Comparison of ENCODE assay signal across 8 mouse cellular contexts in the genomic region with DNA sequence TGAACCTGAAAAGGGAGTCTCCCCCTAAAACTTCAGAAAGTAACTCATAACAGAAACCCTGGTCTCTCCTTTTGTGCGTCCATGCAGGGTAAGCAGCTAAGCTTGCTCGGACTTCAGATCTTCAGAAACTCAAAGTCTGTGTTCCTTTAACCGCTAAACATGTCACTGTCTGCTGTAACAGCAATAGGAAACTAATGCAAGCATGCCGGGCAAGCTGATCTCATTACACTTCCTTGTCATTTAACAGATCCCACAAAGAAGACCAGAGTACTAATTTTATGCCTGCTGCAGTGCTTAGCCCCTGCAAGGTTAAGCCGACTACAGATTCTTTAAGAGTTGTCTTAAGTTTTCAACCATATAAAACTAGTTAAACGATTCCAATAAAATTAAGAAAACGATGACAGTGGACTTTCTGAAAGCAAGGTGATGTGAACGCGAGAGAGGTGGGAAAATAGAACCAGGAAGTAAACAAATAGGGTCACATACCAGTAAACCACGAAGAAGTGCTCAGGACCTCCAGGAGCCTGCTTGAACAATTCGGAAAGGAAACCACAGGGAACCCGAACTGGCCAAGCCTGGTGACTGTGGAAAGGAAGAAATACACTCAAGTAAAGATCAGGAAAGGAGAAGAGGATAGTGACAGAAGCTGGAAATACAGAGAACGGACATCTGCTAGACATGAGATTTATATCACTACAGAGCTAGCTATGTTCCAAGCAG. TPM values are rescaled to one million over a fixed set of nuclear protein-coding genes. Genes with fewer than 3 reads are reported as not detected.
DNase-seq lines count a peak whose midpoint lies in the region; ATAC-seq and TF ChIP-seq lines count a peak whose summit lies in the region.

No protein-coding gene starts in this region.

- no peaks in the 10 kb centered on the region for H3K9me3 ChIP-seq in embryonic facial prominence, embryonic 15.5 days (replicated peaks)
- H3K9me3 ChIP-seq in hindbrain, embryonic 15.5 days = no peaks in the 10 kb centered on the region

- H3K27ac ChIP-seq in cerebellum, adult 2 months (ENCODE audit: insufficient read depth, low read length) = no peak overlapping the region
- peak overlapping the region; percentile 84 for H3K27ac ChIP-seq in embryonic facial prominence, embryonic 15.5 days (replicated peaks)
- H3K27ac ChIP-seq in hindbrain, embryonic 15.5 days (replicated peaks) = peak overlapping the region; percentile 87; the same call in 1 of the 2 replicates

- H3K4me3 ChIP-seq in cerebellum, adult 2 months (replicated peaks; ENCODE audit: insufficient read depth, low read depth, low read length) = peak overlapping the region; percentile 80
- H3K4me3 ChIP-seq in embryonic facial prominence, embryonic 15.5 days (replicated peaks) = peak overlapping the region; percentile 77
- peak overlapping the region; percentile 71 for H3K4me3 ChIP-seq in hindbrain, embryonic 15.5 days

- no peak for TF ChIP-seq POLR2A in cerebellum, adult 2 months (IDR thresholded peaks at IDR 0.05; ENCODE audit: borderline replicate concordance, insufficient read depth, low read length)

- peak overlapping the region; percentile 59 for H3K9ac ChIP-seq in embryonic facial prominence, embryonic 15.5 days
- peak overlapping the region; percentile 74 for H3K9ac ChIP-seq in hindbrain, embryonic 15.5 days

- H3K4me2 ChIP-seq in embryonic facial prominence, embryonic 15.5 days (replicated peaks) = peak overlapping the region; percentile 69
- peak overlapping the region; percentile 75 for H3K4me2 ChIP-seq in hindbrain, embryonic 15.5 days

- DNase-seq in cerebellum, adult 2 months = no peak
- no peak for DNase-seq in cerebellum, postnatal 10 days
- DNase-seq in B cell, adult 2 months = peak; percentile 3 to 11
- no peak for DNase-seq in gastrocnemius, adult 8-10 months (ENCODE audit: low spot score in 2 of 2)
- no peak for DNase-seq in urinary bladder, postnatal 14 days (ENCODE audit: low spot score)

- peaks cover 2% of the 10 kb centered on the region; the same call in 1 of the 2 replicates for H3K4me1 ChIP-seq in cerebellum, adult 2 months (ENCODE audit: control insufficient read depth, insufficient read depth, low read length)
- H3K4me1 ChIP-seq in embryonic facial prominence, embryonic 15.5 days = 0 out of 2 replicates have a peak, but pooled peaks cover 4% of the 10 kb centered on the region
- peaks cover 10% of the 10 kb centered on the region for H3K4me1 ChIP-seq in hindbrain, embryonic 15.5 days (replicated peaks)

- H3K36me3 ChIP-seq in embryonic facial prominence, embryonic 15.5 days = peaks cover 13% of the 10 kb centered on the region; the same call in 1 of the 2 replicates
- H3K36me3 ChIP-seq in hindbrain, embryonic 15.5 days = no peaks in the 10 kb centered on the region

- 10% methylated on average over 13 of the region's 13 CpGs for WGBS in cerebellum, adult 2 months
- WGBS in embryonic facial prominence, embryonic 15.5 days = 9% methylated on average over 13 of the region's 13 CpGs
- WGBS in hindbrain, embryonic 15.5 days = 20% methylated on average over 13 of the region's 13 CpGs

- TF ChIP-seq CTCF in cerebellum, adult 2 months (IDR thresholded peaks at IDR 0.05; ENCODE audit: borderline replicate concordance, insufficient read depth, low read depth, low read length) = no peak

- no peaks in the 10 kb centered on the region for H3K27me3 ChIP-seq in cerebellum, adult 2 months (ENCODE audit: control insufficient read depth, insufficient read depth, low read length)
- H3K27me3 ChIP-seq in embryonic facial prominence, embryonic 15.5 days = no peaks in the 10 kb centered on the region
- H3K27me3 ChIP-seq in hindbrain, embryonic 15.5 days = no peaks in the 10 kb centered on the region

- no peak for ATAC-seq in embryonic facial prominence, embryonic 15.5 days (ENCODE audit: insufficient number of reproducible peaks, low FRiP score, low TSS enrichment, low read depth)
- ATAC-seq in hindbrain, embryonic 15.5 days (ENCODE audit: low FRiP score, low read depth) = no peak
- ATAC-seq in megakaryocyte, adult 5-6 weeks (ENCODE audit: poor library complexity, severe bottlenecking) = peak; percentile 18

RNA-seq across cellular contexts. Expression of a gene that starts 1.0 kb away (rescaled TPM):
- polyA plus RNA-seq in cerebellum, adult 2 months (2012; rRNA removed) = 24.0 and 24.8 TPM in 2 replicates
- 37.9 and 38.7 TPM in 2 replicates for polyA plus RNA-seq in embryonic facial prominence, embryonic 15.5 days (2015; fragmentation: Nextera tagmentation; extraction: Ambion mirVana)
- 21.7 and 21.9 TPM in 2 replicates for polyA plus RNA-seq in hindbrain, embryonic 15.5 days (2015; fragmentation: Nextera tagmentation; extraction: Ambion mirVana)
- 35.4 and 37.9 TPM in 2 replicates for total RNA-seq in megakaryocyte, adult 5-6 weeks (2015)
- total RNA-seq in megakaryocyte, adult 5-6 weeks (2017) = 48.1 and 50.4 TPM in 2 replicates
- 10 to 100 TPM; 24.6 to 34.9 (median 30.6) TPM for total RNA-seq in gastrocnemius, adult 8-10 months (2022)

Comparison
In these comparisons a context has a peak if more than half of its experiments do, and no peak if none do; other contexts are left out.
1. DNase-seq: peak in B cell, adult 2 months (2 of 2); none in cerebellum, adult 2 months (0 of 2), cerebellum, postnatal 10 days (0 of 2), gastrocnemius, adult 8-10 months (0 of 2) and urinary bladder, postnatal 14 days (single experiment).
2. Peak in every context shown above with its lines, with median percentiles within 50 percentile points of each other: H3K4me3 ChIP-seq.